In the genomic region with DNA sequence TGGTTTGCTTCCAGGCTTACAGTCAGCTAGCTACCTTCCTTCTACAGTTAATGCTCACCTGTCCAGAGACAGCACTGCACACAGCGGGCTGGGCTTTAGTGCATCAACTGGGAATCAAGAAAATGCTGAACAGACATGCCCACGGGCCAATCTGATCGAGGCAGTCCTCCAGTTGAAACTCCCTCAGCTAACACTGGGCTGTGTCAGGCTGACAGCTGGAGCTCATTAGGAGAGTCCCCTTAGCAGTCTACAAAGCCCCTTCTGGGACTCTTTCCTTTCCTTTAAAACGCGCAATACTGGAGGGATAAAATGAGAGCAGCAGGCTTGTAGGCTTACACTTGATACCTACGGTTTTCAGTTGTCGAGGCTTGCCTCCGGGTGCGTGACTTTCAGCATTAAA, we compare ENCODE assay signal across 9 mouse cellular contexts. TPM values are rescaled to one million over a fixed set of nuclear protein-coding genes. Genes with fewer than 3 reads are reported as not detected.
DNase-seq lines count a peak whose midpoint lies in the region; ATAC-seq and TF ChIP-seq lines count a peak whose summit lies in the region.
"Had no signal": no experiment of that assay in that cellular context is flagged by ENCODE, and none has a peak within 500 bp of the region (broad histone marks: within the 10 kb centered on the region; RNA-seq: fewer than 3 reads in every experiment).

No protein-coding gene starts in this region.

- no peaks in the 10 kb centered on the region for H3K9me3 ChIP-seq in neural tube, embryonic 11.5 days (ENCODE audit: control insufficient read depth, low read length)

- WGBS in neural tube, embryonic 11.5 days: 60% methylated on average over 9 of the region's 9 CpGs

- ATAC-seq in neural tube, embryonic 11.5 days (ENCODE audit: insufficient read depth, low FRiP score, low TSS enrichment): no peak

- intact Hi-C loops in heart, postnatal 10 days (cut with DNase I): no loop called here
- intact Hi-C loops in left cerebral cortex, adult 2 months (cut with DNase I): no loop called here

- H3K4me3 ChIP-seq in neural tube, embryonic 11.5 days (ENCODE audit: low read depth, low read length): no peak overlapping the region
- no peak overlapping the region for H3K4me3 ChIP-seq in left cerebral cortex, adult 2 months

- no peak overlapping the region for H3K4me2 ChIP-seq in neural tube, embryonic 11.5 days (ENCODE audit: low read depth)

- DNase-seq in gastrocnemius, adult 18-20 months (ENCODE audit: low spot score): peak; percentile 9
- DNase-seq in gastrocnemius, postnatal 25 days: no peak
- DNase-seq in kidney, postnatal 4 days: peak; percentile 37 to 55
- DNase-seq in kidney, adult 8-10 months: no peak
- peak; percentile 8 to 13 for DNase-seq in heart, postnatal 10 days
- DNase-seq in neural tube, embryonic 11.5 days (ENCODE audit: low spot score): peak; percentile 17
- no peak for DNase-seq in layer of hippocampus, postnatal 36 days
- DNase-seq in left cerebral cortex, adult 2 months (ENCODE audit: extremely low spot score in 1 of 2, low spot score in 2 of 2): no peak
- DNase-seq: lung, postnatal 36 days had no signal

- H3K36me3 ChIP-seq in neural tube, embryonic 11.5 days (ENCODE audit: control insufficient read depth, insufficient read depth, low read length): no peaks in the 10 kb centered on the region

- TF ChIP-seq CTCF in left cerebral cortex, adult 2 months (IDR thresholded peaks at IDR 0.05): no peak

- no peak overlapping the region for H3K27ac ChIP-seq in neural tube, embryonic 11.5 days (ENCODE audit: low read depth, low read length)
- H3K27ac ChIP-seq in left cerebral cortex, adult 2 months: no peak overlapping the region

- no peaks in the 10 kb centered on the region for H3K27me3 ChIP-seq in neural tube, embryonic 11.5 days (ENCODE audit: control insufficient read depth, insufficient read depth, low read length)

- H3K4me1 ChIP-seq in neural tube, embryonic 11.5 days (ENCODE audit: control insufficient read depth, insufficient read depth, low read length): no peaks in the 10 kb centered on the region

- no peak overlapping the region for H3K9ac ChIP-seq in neural tube, embryonic 11.5 days (ENCODE audit: low read length)

RNA-seq across cellular contexts. Expression of a gene that starts 53.9 kb away (rescaled TPM):
- 10 to 100 TPM; 13.0 to 14.9 TPM for total RNA-seq in gastrocnemius, adult 18-20 months (2021)
- 10 to 100 TPM; 12.4 to 14.4 TPM for total RNA-seq in gastrocnemius, postnatal 25 days (2021)
- 10 to 100 TPM; 24.2 to 24.3 TPM for total RNA-seq in heart, postnatal 10 days (2021)
- polyA plus RNA-seq in neural tube, embryonic 11.5 days (2014; fragmentation: Nextera tagmentation; extraction: Ambion mirVana): 13.0 and 13.5 TPM in 2 replicates
- 10 to 100 TPM; 24.2 TPM for total RNA-seq in layer of hippocampus, postnatal 36 days (2021)
- total RNA-seq in left cerebral cortex, adult 2 months (2021): 10 to 100 TPM; 69.7 to 71.7 TPM

Comparison
In these comparisons a context has a peak if more than half of its experiments do, and no peak if none do; other contexts are left out.
1. DNase-seq: peak in gastrocnemius, adult 18-20 months (single experiment), kidney, postnatal 4 days (2 of 2), heart, postnatal 10 days (2 of 2) and neural tube, embryonic 11.5 days (single experiment); none in gastrocnemius, postnatal 25 days (single experiment), kidney, adult 8-10 months (0 of 2), layer of hippocampus, postnatal 36 days (0 of 2) and left cerebral cortex, adult 2 months (0 of 2).